28 mouse cellular contexts compared by ENCODE assay signal in genomic region chr4:117918762-117919161, GRCm38 (mm10). TPM values are rescaled to one million over a fixed set of nuclear protein-coding genes. Genes with fewer than 3 reads are reported as not detected.
DNase-seq lines count a peak whose midpoint lies in the region; ATAC-seq and TF ChIP-seq lines count a peak whose summit lies in the region.
"Had no signal": no experiment of that assay in that cellular context is flagged by ENCODE, and none has a peak within 500 bp of the region (broad histone marks: within the 10 kb centered on the region; RNA-seq: fewer than 3 reads in every experiment).

No protein-coding gene starts in this region.

- no peaks in the 10 kb centered on the region for H3K36me3 ChIP-seq in heart, embryonic 13.5 days
- no peaks in the 10 kb centered on the region for H3K36me3 ChIP-seq in intestine, embryonic 14.5 days (ENCODE audit: control insufficient read depth, insufficient read depth, low read length)
- H3K36me3 ChIP-seq in intestine, postnatal 0 days (ENCODE audit: control insufficient read depth, insufficient read depth), result no peaks in the 10 kb centered on the region
- H3K36me3 ChIP-seq in intestine, embryonic 15.5 days, result no peaks in the 10 kb centered on the region
- H3K36me3 ChIP-seq in stomach, embryonic 15.5 days, result no peaks in the 10 kb centered on the region
- H3K36me3 ChIP-seq: embryonic facial prominence, embryonic 13.5 days; forebrain, embryonic 10.5 days; hindbrain, embryonic 13.5 days; limb, embryonic 10.5 days; limb, embryonic 15.5 days; liver, embryonic 13.5 days; midbrain, embryonic 10.5 days had no signal

- 0 out of 2 replicates have a peak overlapping the region, but pooled peaks have one; percentile 9 for H3K4me2 ChIP-seq in heart, embryonic 13.5 days
- no peak overlapping the region for H3K4me2 ChIP-seq in intestine, embryonic 14.5 days (ENCODE audit: low read length)
- no peak overlapping the region for H3K4me2 ChIP-seq in intestine, postnatal 0 days (replicated peaks; ENCODE audit: low read depth)
- H3K4me2 ChIP-seq in intestine, embryonic 15.5 days (replicated peaks), result no peak overlapping the region
- H3K4me2 ChIP-seq in stomach, embryonic 15.5 days, result no peak overlapping the region
- H3K4me2 ChIP-seq: embryonic facial prominence, embryonic 13.5 days; hindbrain, embryonic 13.5 days; limb, embryonic 15.5 days; liver, embryonic 13.5 days had no signal

- no peak for ATAC-seq in heart, embryonic 13.5 days (ENCODE audit: extremely low read depth, insufficient number of reproducible peaks, low FRiP score, low TSS enrichment)
- no peak for ATAC-seq in intestine, embryonic 14.5 days (replicated peaks; ENCODE audit: low FRiP score, low TSS enrichment, low read depth)
- no peak for ATAC-seq in intestine, postnatal 0 days
- no peak for ATAC-seq in intestine, embryonic 15.5 days
- no peak for ATAC-seq in stomach, embryonic 15.5 days (ENCODE audit: insufficient read depth, low FRiP score, low read depth)
- ATAC-seq: activated CD4-positive, CD25-positive, alpha-beta regulatory T cell, adult 4 months; CD4-positive, CD25-positive, alpha-beta regulatory T cell, adult 4 months; forebrain, postnatal 0 days; lung, postnatal 0 days; midbrain, embryonic 16.5 days had no signal

- H3K9ac ChIP-seq in heart, embryonic 13.5 days, result 0 out of 2 replicates have a peak overlapping the region, but pooled peaks have one; percentile 44
- H3K9ac ChIP-seq in intestine, embryonic 14.5 days (ENCODE audit: low read length), result no peak overlapping the region
- no peak overlapping the region for H3K9ac ChIP-seq in intestine, postnatal 0 days (ENCODE audit: low read depth, low read length)
- no peak overlapping the region for H3K9ac ChIP-seq in intestine, embryonic 15.5 days
- H3K9ac ChIP-seq in stomach, embryonic 15.5 days, result no peak overlapping the region
- H3K9ac ChIP-seq: embryonic facial prominence, embryonic 13.5 days; forebrain, postnatal 0 days; hindbrain, embryonic 13.5 days; limb, embryonic 15.5 days; liver, embryonic 13.5 days had no signal

- no peak for DNase-seq in heart, adult 18-20 months
- no peak for DNase-seq in intestine, embryonic 14.5 days (ENCODE audit: low spot score)
- DNase-seq in layer of hippocampus, postnatal 25 days (ENCODE audit: extremely low spot score in 1 of 2, low spot score in 1 of 2), result no peak
- DNase-seq in adrenal gland, postnatal 10 days, result no peak
- DNase-seq: adrenal gland, adult 2 months; cerebellum, adult 11 months; cerebellum, postnatal 36 days; forebrain, postnatal 0 days; layer of hippocampus, postnatal 36 days; liver, embryonic 13.5 days; lung, adult 18-20 months; right cerebral cortex, postnatal 25 days; thymus, postnatal 4 days had no signal

- H3K27me3 ChIP-seq in heart, embryonic 13.5 days (replicated peaks), result peaks cover 14% of the 10 kb centered on the region
- no peaks in the 10 kb centered on the region for H3K27me3 ChIP-seq in intestine, embryonic 14.5 days (replicated peaks; ENCODE audit: control insufficient read depth, insufficient read depth, low read length)
- no peaks in the 10 kb centered on the region for H3K27me3 ChIP-seq in intestine, postnatal 0 days (replicated peaks; ENCODE audit: control insufficient read depth, insufficient read depth, low read length)
- no peaks in the 10 kb centered on the region; the same call in 1 of the 2 replicates for H3K27me3 ChIP-seq in intestine, embryonic 15.5 days (replicated peaks)
- no peaks in the 10 kb centered on the region; the same call in 1 of the 2 replicates for H3K27me3 ChIP-seq in stomach, embryonic 15.5 days (replicated peaks)
- H3K27me3 ChIP-seq: limb, embryonic 15.5 days had no signal

- peaks cover 64% of the 10 kb centered on the region for H3K4me1 ChIP-seq in heart, embryonic 13.5 days
- peaks cover 20% of the 10 kb centered on the region for H3K4me1 ChIP-seq in intestine, embryonic 14.5 days (replicated peaks; ENCODE audit: control insufficient read depth, insufficient read depth, low read length)
- peaks cover 11% of the 10 kb centered on the region for H3K4me1 ChIP-seq in intestine, postnatal 0 days (replicated peaks; ENCODE audit: control insufficient read depth, insufficient read depth, low read length)
- H3K4me1 ChIP-seq in intestine, embryonic 15.5 days (replicated peaks), result peaks cover 12% of the 10 kb centered on the region
- H3K4me1 ChIP-seq in stomach, embryonic 15.5 days, result peaks cover 20% of the 10 kb centered on the region

- H3K4me3 ChIP-seq in heart, embryonic 13.5 days, result no peak overlapping the region
- H3K4me3 ChIP-seq in intestine, embryonic 14.5 days (ENCODE audit: low read depth, low read length), result no peak overlapping the region
- H3K4me3 ChIP-seq in intestine, postnatal 0 days (ENCODE audit: low read depth, low read length), result no peak overlapping the region
- no peak overlapping the region for H3K4me3 ChIP-seq in intestine, embryonic 15.5 days (replicated peaks)
- H3K4me3 ChIP-seq in stomach, embryonic 15.5 days (replicated peaks), result no peak overlapping the region
- H3K4me3 ChIP-seq: embryonic facial prominence, embryonic 13.5 days; forebrain, embryonic 10.5 days; hindbrain, embryonic 13.5 days; limb, embryonic 10.5 days; limb, embryonic 15.5 days; liver, embryonic 13.5 days; midbrain, embryonic 10.5 days had no signal

- no peak for TF ChIP-seq CTCF in intestine, postnatal 0 days (IDR thresholded peaks at IDR 0.05; ENCODE audit: low read depth)

- 63% methylated on average over 5 of the region's 5 CpGs for WGBS in heart, embryonic 13.5 days
- WGBS in intestine, embryonic 14.5 days, result 73% methylated on average over 5 of the region's 5 CpGs
- 70% methylated on average over 5 of the region's 5 CpGs for WGBS in intestine, postnatal 0 days
- 67% methylated on average over 5 of the region's 5 CpGs for WGBS in intestine, embryonic 15.5 days
- WGBS in stomach, embryonic 15.5 days, result 66% methylated on average over 5 of the region's 5 CpGs

- no peaks in the 10 kb centered on the region for H3K9me3 ChIP-seq in heart, embryonic 13.5 days
- H3K9me3 ChIP-seq in intestine, embryonic 14.5 days (ENCODE audit: control insufficient read depth, low read length), result no peaks in the 10 kb centered on the region
- no peaks in the 10 kb centered on the region for H3K9me3 ChIP-seq in intestine, postnatal 0 days (ENCODE audit: control insufficient read depth)
- H3K9me3 ChIP-seq in intestine, embryonic 15.5 days, result no peaks in the 10 kb centered on the region
- H3K9me3 ChIP-seq in stomach, embryonic 15.5 days, result no peaks in the 10 kb centered on the region
- H3K9me3 ChIP-seq: embryonic facial prominence, embryonic 13.5 days; forebrain, embryonic 10.5 days; hindbrain, embryonic 13.5 days; limb, embryonic 10.5 days; limb, embryonic 15.5 days; liver, embryonic 13.5 days; midbrain, embryonic 10.5 days had no signal

- peak overlapping the region; percentile 61 for H3K27ac ChIP-seq in heart, embryonic 13.5 days (replicated peaks)
- H3K27ac ChIP-seq in intestine, embryonic 14.5 days (ENCODE audit: low read depth), result peak overlapping the region; percentile 57
- no peak overlapping the region for H3K27ac ChIP-seq in intestine, postnatal 0 days (ENCODE audit: low read depth, low read length)
- peak overlapping the region; percentile 15; the same call in 1 of the 2 replicates for H3K27ac ChIP-seq in intestine, embryonic 15.5 days
- peak overlapping the region; percentile 65 for H3K27ac ChIP-seq in stomach, embryonic 15.5 days
- H3K27ac ChIP-seq: embryonic facial prominence, embryonic 13.5 days; forebrain, embryonic 10.5 days; hindbrain, embryonic 13.5 days; limb, embryonic 10.5 days; limb, embryonic 15.5 days; midbrain, embryonic 10.5 days had no signal

RNA-seq across cellular contexts. Expression of gene Ipo13, which starts 4.0 kb away (rescaled TPM):
- 40.3 and 41.2 TPM in 2 replicates for polyA plus RNA-seq in heart, embryonic 13.5 days (2015; fragmentation: Nextera tagmentation; extraction: Ambion mirVana)
- 10 to 100 TPM; 68.3 to 72.5 TPM for total RNA-seq in heart, adult 18-20 months (2021)
- 43.2 and 43.3 TPM in 2 replicates for polyA plus RNA-seq in intestine, embryonic 14.5 days (2014; fragmentation: Nextera tagmentation; extraction: Ambion mirVana)
- polyA plus RNA-seq in intestine, postnatal 0 days (2015; fragmentation: Nextera tagmentation; extraction: Ambion mirVana), result 15.8 and 18.2 TPM in 2 replicates
- polyA plus RNA-seq in intestine, embryonic 15.5 days (2015; fragmentation: Nextera tagmentation; extraction: Ambion mirVana), result 34.9 and 39.3 TPM in 2 replicates
- polyA plus RNA-seq in stomach, embryonic 15.5 days (2015; fragmentation: Nextera tagmentation; extraction: Ambion mirVana), result 37.5 and 42.9 TPM in 2 replicates
- total RNA-seq in layer of hippocampus, postnatal 25 days (2021), result 100 to 1,000 TPM; 131 to 146 TPM
- total RNA-seq in adrenal gland, postnatal 10 days (2021), result 10 to 100 TPM; 39.0 to 55.1 TPM

RNA-seq across cellular contexts. Expression of gene Artn, which starts 10.8 kb away (rescaled TPM):
- 0.66 and 0.98 TPM in 2 replicates for polyA plus RNA-seq in heart, embryonic 13.5 days (2015; fragmentation: Nextera tagmentation; extraction: Ambion mirVana)
- under 1 TPM in 1 of 2 experiments, not detected in 1; 0.33 TPM for total RNA-seq in heart, adult 18-20 months (2021)
- polyA plus RNA-seq in intestine, embryonic 14.5 days (2014; fragmentation: Nextera tagmentation; extraction: Ambion mirVana), result 7.0 and 7.2 TPM in 2 replicates
- polyA plus RNA-seq in intestine, postnatal 0 days (2015; fragmentation: Nextera tagmentation; extraction: Ambion mirVana), result 1.2 and 1.3 TPM in 2 replicates
- polyA plus RNA-seq in intestine, embryonic 15.5 days (2015; fragmentation: Nextera tagmentation; extraction: Ambion mirVana), result 6.3 TPM in 2 replicates
- polyA plus RNA-seq in stomach, embryonic 15.5 days (2015; fragmentation: Nextera tagmentation; extraction: Ambion mirVana), result 6.9 and 7.0 TPM in 2 replicates
- total RNA-seq in layer of hippocampus, postnatal 25 days (2021), result 1 to 10 TPM; 1.9 to 2.2 TPM
- under 1 TPM; 0.12 to 0.42 TPM for total RNA-seq in adrenal gland, postnatal 10 days (2021)
- total RNA-seq: neutrophil, adult 5-6 weeks had no signal
- polyA plus RNA-seq: activated CD4-positive, CD25-positive, alpha-beta regulatory T cell, adult 4 months; CD4-positive, CD25-positive, alpha-beta regulatory T cell, adult 4 months had no signal

RNA-seq across cellular contexts. Expression of gene Dph2, which starts 26.9 kb away (rescaled TPM):
- 10.9 and 11.6 TPM in 2 replicates for polyA plus RNA-seq in heart, embryonic 13.5 days (2015; fragmentation: Nextera tagmentation; extraction: Ambion mirVana)
- 1 to 10 TPM; 3.8 TPM for total RNA-seq in heart, adult 18-20 months (2021)
- 20.0 and 23.1 TPM in 2 replicates for polyA plus RNA-seq in intestine, embryonic 14.5 days (2014; fragmentation: Nextera tagmentation; extraction: Ambion mirVana)
- 5.0 and 5.5 TPM in 2 replicates for polyA plus RNA-seq in intestine, postnatal 0 days (2015; fragmentation: Nextera tagmentation; extraction: Ambion mirVana)
- 17.1 and 18.3 TPM in 2 replicates for polyA plus RNA-seq in intestine, embryonic 15.5 days (2015; fragmentation: Nextera tagmentation; extraction: Ambion mirVana)
- 16.6 and 16.7 TPM in 2 replicates for polyA plus RNA-seq in stomach, embryonic 15.5 days (2015; fragmentation: Nextera tagmentation; extraction: Ambion mirVana)
- total RNA-seq in layer of hippocampus, postnatal 25 days (2021), result 10 to 100 TPM in 1 of 2 experiments, 1 to 10 TPM in 1; 7.9 to 11.7 TPM
- 1 to 10 TPM; 5.6 to 7.0 TPM for total RNA-seq in adrenal gland, postnatal 10 days (2021)

RNA-seq across cellular contexts. Expression of gene Atp6v0b, which starts 31.6 kb away (rescaled TPM):
- polyA plus RNA-seq in heart, embryonic 13.5 days (2015; fragmentation: Nextera tagmentation; extraction: Ambion mirVana), result 188 and 220 TPM in 2 replicates
- 100 to 1,000 TPM in 1 of 2 experiments, 10 to 100 TPM in 1; 96.3 to 121 TPM for total RNA-seq in heart, adult 18-20 months (2021)
- polyA plus RNA-seq in intestine, embryonic 14.5 days (2014; fragmentation: Nextera tagmentation; extraction: Ambion mirVana), result 213 and 219 TPM in 2 replicates
- polyA plus RNA-seq in intestine, postnatal 0 days (2015; fragmentation: Nextera tagmentation; extraction: Ambion mirVana), result 441 and 442 TPM in 2 replicates
- 239 and 288 TPM in 2 replicates for polyA plus RNA-seq in intestine, embryonic 15.5 days (2015; fragmentation: Nextera tagmentation; extraction: Ambion mirVana)
- 214 and 232 TPM in 2 replicates for polyA plus RNA-seq in stomach, embryonic 15.5 days (2015; fragmentation: Nextera tagmentation; extraction: Ambion mirVana)
- total RNA-seq in layer of hippocampus, postnatal 25 days (2021), result 100 to 1,000 TPM; 429 to 448 TPM
- 100 to 1,000 TPM; 145 to 149 TPM for total RNA-seq in adrenal gland, postnatal 10 days (2021)

RNA-seq across cellular contexts. Expression of gene B4galt2, which starts 35.5 kb away (rescaled TPM):
- 13.5 and 13.9 TPM in 2 replicates for polyA plus RNA-seq in heart, embryonic 13.5 days (2015; fragmentation: Nextera tagmentation; extraction: Ambion mirVana)
- total RNA-seq in heart, adult 18-20 months (2021), result 1 to 10 TPM; 4.0 to 4.4 TPM
- polyA plus RNA-seq in intestine, embryonic 14.5 days (2014; fragmentation: Nextera tagmentation; extraction: Ambion mirVana), result 26.3 and 30.6 TPM in 2 replicates
- 8.7 and 8.9 TPM in 2 replicates for polyA plus RNA-seq in intestine, postnatal 0 days (2015; fragmentation: Nextera tagmentation; extraction: Ambion mirVana)
- polyA plus RNA-seq in intestine, embryonic 15.5 days (2015; fragmentation: Nextera tagmentation; extraction: Ambion mirVana), result 14.0 and 15.6 TPM in 2 replicates
- polyA plus RNA-seq in stomach, embryonic 15.5 days (2015; fragmentation: Nextera tagmentation; extraction: Ambion mirVana), result 16.6 and 17.9 TPM in 2 replicates
- 10 to 100 TPM; 75.6 to 76.3 TPM for total RNA-seq in layer of hippocampus, postnatal 25 days (2021)
- total RNA-seq in adrenal gland, postnatal 10 days (2021), result 10 to 100 TPM; 14.2 to 17.7 TPM
- total RNA-seq: neutrophil, adult 5-6 weeks had no signal
- polyA plus RNA-seq: activated CD4-positive, CD25-positive, alpha-beta regulatory T cell, adult 4 months; CD4-positive, CD25-positive, alpha-beta regulatory T cell, adult 4 months had no signal
